Mouse (Mus musculus) liver, embryonic 16.5 days (tissue): ENCODE data around the gene Ankrd13a. TPM values are rescaled to one million over a fixed set of nuclear protein-coding genes. Genes with fewer than 3 reads are reported as not detected.

ENCODE experiments used
- ATAC-seq: fragments of 200-750 bp; cut with Nextera tagmentation; 2 replicates; pipeline ENCODE4 v1.8.0; 2017; ENCODE audit warnings: low read depth, mild to moderate bottlenecking, moderate number of reproducible peaks, moderate library complexity
- H3K27ac ChIP-seq: fragments of 300-500 bp; sonication (generic); 2 replicates; pipeline ENCODE4 v1.5.1; 2014; ENCODE audit warnings: mild to moderate bottlenecking, low read length
- H3K27me3 ChIP-seq: fragments of 300-500 bp; sonication (generic); 2 replicates; pipeline ENCODE4 v1.6.1; 2014; ENCODE audit warnings: low read depth, low read length, mixed read lengths; ENCODE audit not compliant: control insufficient read depth, insufficient read depth
- H3K36me3 ChIP-seq: fragments of 300-500 bp; sonication (generic); 2 replicates; pipeline ENCODE4 v1.6.1; 2014; ENCODE audit warnings: mild to moderate bottlenecking; ENCODE audit not compliant: control insufficient read depth, insufficient read depth
- H3K4me1 ChIP-seq: fragments of 300-500 bp; sonication (generic); 2 replicates; pipeline ENCODE4 v1.6.1; 2014; ENCODE audit warnings: low read depth, low read length, mixed read lengths; ENCODE audit not compliant: control insufficient read depth
- H3K4me2 ChIP-seq: fragments of 300-500 bp; sonication (generic); 2 replicates; pipeline ENCODE4 v1.6.1; 2014; ENCODE audit warnings: low read depth, low read length, mixed read lengths
- H3K4me3 ChIP-seq: fragments of 300-500 bp; sonication (generic); 2 replicates; pipeline ENCODE4 v1.5.1; 2014; ENCODE audit warnings: low read depth, mild to moderate bottlenecking, low read length
- H3K9ac ChIP-seq: fragments of 300-500 bp; sonication (generic); 2 replicates; pipeline ENCODE4 v1.6.1; 2014; ENCODE audit warnings: low read depth, low read length
- H3K9me3 ChIP-seq: fragments of 300-500 bp; sonication (generic); replicated peaks from 2 replicates; pipeline ENCODE4 v1.6.1; 2016; ENCODE audit warnings: low read length; ENCODE audit not compliant: control insufficient read depth
- WGBS: fragments of 180-500 bp; shearing (Covaris S2); extraction: QIAGEN DNeasy Blood & Tissue Kit; methylation state at CpG from one replicate; pipeline ENCODE4 v1.1.7; 2014; ENCODE audit not compliant: insufficient replicate concordance; 5-methylcytosine and 5-hydroxymethylcytosine counted together
- polyA plus RNA-seq: library from polyadenylated mRNA; unstranded; fragments of >200 nt; fragmentation: Nextera tagmentation; extraction: Ambion mirVana; gene quantifications from 2 replicates; pipeline ENCODE4 v1.2.1, GENCODE M21; 2015

Ankrd13a gene
- polyA plus RNA-seq, 1 experiment from 2014 or later: 11.8 TPM

GRCm38 (mm10) chr5:114759536-114760090 lies 14.9 kb upstream of the Ankrd13a start:
- Histone ChIP-seq H3K36me3 (peaks cover 37% of the 10 kb centered on the region), H3K27ac (no peak overlapping the region), H3K4me1 (no peaks in the 10 kb centered on the region), H3K4me2 (no peak overlapping the region), H3K9ac (no peak overlapping the region), H3K9me3 (no peaks in the 10 kb centered on the region), H3K27me3 (no peaks in the 10 kb centered on the region), H3K4me3 (no peak overlapping the region)
- no peak for ATAC-seq
- 81% methylated on average over 5 of the region's 5 CpGs for WGBS

- H3K36me3 ChIP-seq: peaks cover 27% of the 10 kb centered on the region
- H3K9ac ChIP-seq: no peak overlapping the region
- ATAC-seq: no peak
- no peaks in the 10 kb centered on the region for H3K9me3 ChIP-seq
- no peak overlapping the region for H3K27ac ChIP-seq
- H3K4me2 ChIP-seq: no peak overlapping the region
- no peaks in the 10 kb centered on the region; the same call in 1 of the 2 replicates for H3K4me1 ChIP-seq
- 76% methylated on average over 8 of the region's 8 CpGs for WGBS
- no peak overlapping the region for H3K4me3 ChIP-seq
- no peaks in the 10 kb centered on the region for H3K27me3 ChIP-seq
Measured at GRCm38 (mm10) chr5:114761980-114762379, 12.5 kb upstream of the Ankrd13a start.

GRCm38 (mm10) chr5:114764812-114765735 lies 9.4 kb upstream of the Ankrd13a start:
- H3K4me1 ChIP-seq: peaks cover 2% of the 10 kb centered on the region; the same call in 1 of the 2 replicates
- H3K27ac ChIP-seq: no peak overlapping the region
- WGBS: 82% methylated on average over 18 of the region's 18 CpGs
- no peak overlapping the region for H3K4me3 ChIP-seq
- H3K9ac ChIP-seq: no peak overlapping the region
- H3K4me2 ChIP-seq: no peak overlapping the region
- H3K27me3 ChIP-seq: no peaks in the 10 kb centered on the region
- H3K9me3 ChIP-seq: no peaks in the 10 kb centered on the region
- no peak for ATAC-seq
- H3K36me3 ChIP-seq: peaks cover 22% of the 10 kb centered on the region

- WGBS: 68% methylated on average over 8 of the region's 8 CpGs
- Histone ChIP-seq H3K9ac (no peak overlapping the region), H3K4me2 (no peak overlapping the region), H3K36me3 (peaks cover 13% of the 10 kb centered on the region), H3K27me3 (no peaks in the 10 kb centered on the region), H3K9me3 (no peaks in the 10 kb centered on the region), H3K4me1 (peaks cover 3% of the 10 kb centered on the region), H3K27ac (no peak overlapping the region), H3K4me3 (no peak overlapping the region)
- no peak for ATAC-seq
Measured at GRCm38 (mm10) chr5:114766686-114767085, 7.8 kb upstream of the Ankrd13a start.

GRCm38 (mm10) chr5:114767185-114767584 lies 7.3 kb upstream of the Ankrd13a start:
- Histone ChIP-seq H3K27ac (no peak overlapping the region), H3K4me2 (no peak overlapping the region), H3K9me3 (no peaks in the 10 kb centered on the region), H3K36me3 (peaks cover 13% of the 10 kb centered on the region), H3K9ac (no peak overlapping the region), H3K27me3 (no peaks in the 10 kb centered on the region), H3K4me1 (peaks cover 8% of the 10 kb centered on the region), H3K4me3 (no peak overlapping the region)
- WGBS: 77% methylated on average over 7 of the region's 7 CpGs
- ATAC-seq: no peak

GRCm38 (mm10) chr5:114769786-114770185 lies 4.7 kb upstream of the Ankrd13a start:
- ATAC-seq: no peak
- Histone ChIP-seq H3K9ac (no peak overlapping the region), H3K4me3 (no peak overlapping the region), H3K4me1 (peaks cover 13% of the 10 kb centered on the region), H3K9me3 (no peaks in the 10 kb centered on the region), H3K36me3 (0 out of 2 replicates have a peak, but pooled peaks cover 2% of the 10 kb centered on the region), H3K4me2 (no peak overlapping the region), H3K27ac (no peak overlapping the region), H3K27me3 (no peaks in the 10 kb centered on the region)
- 79% methylated on average over 8 of the region's 8 CpGs for WGBS

- ATAC-seq: no peak
- Histone ChIP-seq H3K27me3 (no peaks in the 10 kb centered on the region), H3K36me3 (no peaks in the 10 kb centered on the region), H3K4me1 (peaks cover 26% of the 10 kb centered on the region), H3K9ac (no peak overlapping the region; the same call in 1 of the 2 replicates), H3K4me3 (peak overlapping the region; percentile 97), H3K27ac (no peak overlapping the region; the same call in 1 of the 2 replicates), H3K9me3 (no peaks in the 10 kb centered on the region), H3K4me2 (peak overlapping the region; percentile 78)
- WGBS: 16% methylated on average over 8 of the region's 8 CpGs
Measured at GRCm38 (mm10) chr5:114771796-114772195, 2.7 kb upstream of the Ankrd13a start.

GRCm38 (mm10) chr5:114772456-114773203 lies 1.8 kb upstream of the Ankrd13a start:
- H3K36me3 ChIP-seq: no peaks in the 10 kb centered on the region
- peaks cover 32% of the 10 kb centered on the region for H3K4me1 ChIP-seq
- peak overlapping the region; percentile 89 for H3K27ac ChIP-seq
- ATAC-seq: peak; percentile 52
- no peaks in the 10 kb centered on the region for H3K9me3 ChIP-seq
- peak overlapping the region; percentile 78 for H3K4me2 ChIP-seq
- under 1% methylated on average over 48 of the region's 57 CpGs for WGBS
- peak overlapping the region; percentile 97 for H3K9ac ChIP-seq
- H3K27me3 ChIP-seq: no peaks in the 10 kb centered on the region
- H3K4me3 ChIP-seq: peak overlapping the region; percentile 97
